Mouse (Mus musculus): ENCODE measurements around the gene Sprr2e.

GRCm38 (mm10) chr3:92361619-92362018, 9.7 kb downstream of the Sprr2e start:
- TF ChIP-seq POLR2A (IDR thresholded peaks at IDR 0.05; ENCODE audit: low read depth, low read length) = no peak
- TF ChIP-seq CTCF (conservative IDR thresholded peaks at IDR 0.05; ENCODE audit: insufficient read depth, insufficient read length, low read depth, low read length) = no peak
